Mouse (Mus musculus) kidney, adult 2 months (tissue): ENCODE results near the gene Snrnp70. TPM values are rescaled to one million over a fixed set of nuclear protein-coding genes. Genes with fewer than 3 reads are reported as not detected.

ENCODE experiments used
- DNase-seq: peaks from one replicate; pipeline ENCODE4 v3.0.0; 2021
- H3K27ac ChIP-seq: fragments of 200-500 bp; 2 replicates; pipeline ENCODE4 v1.5.1; 2012; ENCODE audit warnings: low read depth, low read length, control low read depth, inconsistent platforms; ENCODE audit not compliant: insufficient read depth
- H3K27me3 ChIP-seq: fragments of 200-500 bp; replicated peaks from 2 replicates; pipeline ENCODE4 v1.6.1; 2012; ENCODE audit warnings: mild to moderate bottlenecking, moderate library complexity, low read length, inconsistent platforms; ENCODE audit not compliant: control insufficient read depth, insufficient read depth
- H3K36me3 ChIP-seq: fragments of 200-500 bp; 2 replicates; pipeline ENCODE4 v1.6.1; 2012; ENCODE audit warnings: mild to moderate bottlenecking, moderate library complexity, low read length, inconsistent platforms; ENCODE audit not compliant: control insufficient read depth, insufficient read depth
- H3K4me1 ChIP-seq: fragments of 200-500 bp; 2 replicates; pipeline ENCODE4 v1.6.1; 2011; ENCODE audit warnings: low read length; ENCODE audit not compliant: control insufficient read depth, insufficient read depth
- H3K4me3 ChIP-seq: fragments of 200-500 bp; 2 replicates; pipeline ENCODE4 v1.5.1; 2011; ENCODE audit warnings: mild to moderate bottlenecking, low read depth, low read length, control low read depth; ENCODE audit not compliant: insufficient read depth
- CTCF ChIP-seq: fragments of 200-500 bp; conservative IDR thresholded peaks from 2 replicates; pipeline ENCODE4 v1.5.1; 2011; ENCODE audit warnings: low read depth, mild to moderate bottlenecking, control low read depth, low read length, moderate library complexity, mixed read lengths; ENCODE audit not compliant: insufficient read depth, insufficient read length
- POLR2A ChIP-seq: fragments of 200-500 bp; IDR thresholded peaks from one replicate; pipeline ENCODE4 v1.6.1; 2011; ENCODE audit warnings: low read depth, low read length, control low read depth
- WGBS: fragments of 180-500 bp; shearing (Covaris S2); methylation state at CpG from one replicate; pipeline ENCODE4 v1.1.7; 2018; 5-methylcytosine and 5-hydroxymethylcytosine counted together
- polyA plus RNA-seq: library from polyadenylated mRNA; depleted of rRNA; stranded (reverse); fragments of >200 nt; gene quantifications from 2 replicates; pipeline ENCODE4 v1.2.3, GENCODE M21; 2012

Snrnp70 gene
- polyA plus RNA-seq, 1 experiment = 137 TPM

DNA sequence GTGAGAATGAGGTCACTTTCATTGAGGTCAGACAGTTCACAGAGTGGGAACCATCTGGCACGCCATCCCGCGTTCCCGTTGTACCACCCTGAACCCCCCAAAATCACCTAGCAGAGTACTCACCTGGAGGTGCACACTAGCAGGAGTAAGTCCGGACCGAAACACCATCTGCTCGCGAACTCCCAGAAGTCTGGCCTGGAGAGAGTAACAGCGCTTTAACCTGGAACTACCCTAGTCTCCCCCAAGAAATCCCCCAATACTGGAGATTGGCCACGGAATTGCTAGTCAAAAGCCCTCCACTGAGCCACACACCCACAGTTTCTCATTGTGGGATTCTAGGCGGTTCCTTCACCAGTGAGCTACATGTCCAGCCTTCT, 55.5 kb downstream of the Snrnp70 start:
- no peak for TF ChIP-seq CTCF
- no peak for TF ChIP-seq POLR2A
- Histone ChIP-seq H3K36me3 (no peaks in the 10 kb centered on the region), H3K4me1 (0 out of 2 replicates have a peak, but pooled peaks cover 3% of the 10 kb centered on the region), H3K4me3 (peak overlapping the region; percentile 69; the same call in 1 of the 2 replicates), H3K27ac (no peak overlapping the region), H3K27me3 (no peaks in the 10 kb centered on the region)
- DNase-seq = no peak
- WGBS = 4% methylated on average over 11 of the region's 11 CpGs

DNA sequence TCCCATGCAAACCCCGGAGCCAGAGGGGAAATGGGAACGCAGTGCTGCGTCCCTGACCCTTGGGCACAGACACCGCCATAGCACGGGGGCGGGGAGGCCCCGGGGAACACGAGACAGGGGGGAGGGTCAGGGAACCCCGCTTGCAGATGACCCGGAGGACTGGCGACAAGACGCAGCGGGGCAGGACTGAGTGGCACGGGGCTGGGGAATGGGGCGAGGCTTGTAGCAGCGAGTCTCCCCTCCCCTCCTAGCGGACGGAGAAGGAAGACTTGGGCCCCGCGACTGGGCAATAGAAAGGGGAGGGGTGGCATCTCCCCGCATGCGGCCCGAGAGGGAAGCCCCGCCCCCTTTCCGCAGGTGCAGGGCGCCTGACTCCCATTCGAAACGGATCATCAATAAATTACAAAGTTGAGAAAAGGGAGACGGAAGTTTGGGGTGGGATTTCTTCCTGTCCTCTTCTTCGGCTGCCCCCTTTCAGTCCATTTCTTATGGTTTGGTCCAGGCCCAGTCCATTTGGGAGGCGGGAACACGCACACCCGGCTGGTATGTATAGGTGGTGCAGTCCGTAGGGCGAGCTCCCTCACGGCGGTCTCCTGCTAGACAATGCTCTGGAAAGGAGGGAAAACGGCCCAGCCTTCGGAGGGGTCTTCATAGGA, 56.0 kb downstream of the Snrnp70 start:
- under 1% methylated on average over 36 of the region's 39 CpGs for WGBS
- Histone ChIP-seq H3K4me1 (0 out of 2 replicates have a peak, but pooled peaks cover 3% of the 10 kb centered on the region), H3K36me3 (no peaks in the 10 kb centered on the region), H3K27me3 (no peaks in the 10 kb centered on the region), H3K27ac (no peak overlapping the region), H3K4me3 (peak overlapping the region; percentile 69)
- DNase-seq = peak; percentile 60
- TF ChIP-seq POLR2A (no peak), CTCF (no peak)

DNA sequence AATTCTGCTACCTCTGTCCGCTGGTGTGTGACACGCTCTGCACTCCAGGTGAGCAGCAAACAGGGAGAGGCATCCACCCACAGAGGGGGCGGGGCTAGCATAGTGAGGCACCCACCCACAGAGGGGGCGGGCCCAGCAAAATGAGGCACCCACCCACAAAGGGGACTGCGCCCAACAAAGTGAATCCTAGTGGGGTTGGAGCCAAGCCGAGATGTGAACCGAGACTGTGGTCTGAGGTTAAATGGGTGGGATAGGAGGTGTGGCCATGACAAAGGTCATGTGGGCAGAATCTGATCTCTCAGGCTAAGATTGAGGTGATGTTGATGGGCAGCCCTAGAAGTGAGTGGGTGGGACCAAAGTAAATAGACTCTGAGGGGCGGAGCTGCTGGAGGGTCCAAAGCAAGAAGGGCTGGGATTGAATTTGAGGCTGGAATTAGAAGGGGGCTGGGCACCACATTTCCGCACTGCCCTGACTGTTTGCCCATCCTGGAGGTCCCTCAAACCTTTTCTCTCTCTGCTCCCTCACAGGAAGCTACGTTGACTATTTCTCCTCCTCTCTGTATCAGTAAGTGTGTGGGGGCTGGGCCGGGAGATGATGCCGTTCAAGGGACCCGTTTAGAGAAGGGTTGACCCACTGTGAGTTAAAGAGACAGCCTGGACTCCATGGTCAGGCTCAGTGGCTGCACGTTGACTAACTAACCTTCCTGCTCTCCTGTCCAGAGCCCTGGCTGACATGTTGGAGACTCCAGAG, 57.2 kb downstream of the Snrnp70 start:
- TF ChIP-seq CTCF = no peak
- no peak for TF ChIP-seq POLR2A
- 0 out of 2 replicates have a peak, but pooled peaks cover 3% of the 10 kb centered on the region for H3K4me1 ChIP-seq
- WGBS = 8% methylated on average over 14 of the region's 14 CpGs
- no peaks in the 10 kb centered on the region for H3K36me3 ChIP-seq
- no peaks in the 10 kb centered on the region for H3K27me3 ChIP-seq
- peak; percentile 31 for DNase-seq
- H3K27ac ChIP-seq = no peak overlapping the region
- H3K4me3 ChIP-seq = no peak overlapping the region

DNA sequence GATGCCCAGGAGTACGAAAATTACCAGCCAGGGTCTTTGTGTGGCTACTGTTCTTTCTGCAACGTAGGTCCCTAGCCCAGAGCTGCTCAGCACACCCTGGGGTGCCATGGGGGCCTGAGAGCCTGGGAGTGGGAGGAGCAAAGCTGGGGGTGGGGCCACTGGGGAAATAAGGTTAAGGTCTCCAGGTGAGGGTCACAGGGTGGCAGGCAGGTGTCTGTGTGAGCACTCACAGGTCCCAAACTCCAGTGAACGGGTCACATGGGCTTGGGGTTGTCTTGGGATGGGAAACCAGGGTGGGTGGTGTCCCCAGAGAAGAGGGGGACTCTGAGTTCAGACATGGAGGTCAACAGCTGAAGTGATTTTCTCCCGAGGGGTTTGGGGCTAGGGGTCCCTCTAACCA, 58.1 kb downstream of the Snrnp70 start:
- no peak for TF ChIP-seq CTCF
- TF ChIP-seq POLR2A = no peak
- 29% methylated on average over 4 of the region's 4 CpGs for WGBS
- no peak overlapping the region for H3K4me3 ChIP-seq
- H3K27ac ChIP-seq = no peak overlapping the region
- H3K4me1 ChIP-seq = 0 out of 2 replicates have a peak, but pooled peaks cover 3% of the 10 kb centered on the region
- no peaks in the 10 kb centered on the region for H3K27me3 ChIP-seq
- DNase-seq = no peak
- no peaks in the 10 kb centered on the region for H3K36me3 ChIP-seq

DNA sequence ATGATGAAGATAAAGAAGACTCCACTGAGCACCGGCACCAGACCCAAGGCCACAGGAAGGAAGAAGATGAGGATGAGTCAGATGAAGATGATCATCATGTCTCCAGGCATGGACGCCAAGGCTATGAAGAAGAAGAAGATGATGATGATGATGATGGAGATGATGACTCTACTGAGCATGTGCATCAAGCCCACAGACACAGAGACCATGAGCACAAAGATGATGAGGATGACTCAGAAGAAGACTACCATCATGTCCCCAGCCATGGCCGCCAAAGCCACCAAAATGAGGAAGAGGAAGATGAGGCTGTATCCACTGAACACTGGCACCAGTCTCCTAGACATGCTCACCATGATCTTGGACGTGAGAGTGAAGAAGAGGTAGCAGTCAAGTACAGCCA, 59.2 kb downstream of the Snrnp70 start:
- H3K36me3 ChIP-seq = no peaks in the 10 kb centered on the region
- no peak overlapping the region for H3K4me3 ChIP-seq
- H3K27ac ChIP-seq = no peak overlapping the region
- 90% methylated on average over 4 of the region's 4 CpGs for WGBS
- no peaks in the 10 kb centered on the region for H3K27me3 ChIP-seq
- no peak for DNase-seq
- no peak for TF ChIP-seq CTCF
- no peak for TF ChIP-seq POLR2A
- 0 out of 2 replicates have a peak, but pooled peaks cover 8% of the 10 kb centered on the region for H3K4me1 ChIP-seq

DNA sequence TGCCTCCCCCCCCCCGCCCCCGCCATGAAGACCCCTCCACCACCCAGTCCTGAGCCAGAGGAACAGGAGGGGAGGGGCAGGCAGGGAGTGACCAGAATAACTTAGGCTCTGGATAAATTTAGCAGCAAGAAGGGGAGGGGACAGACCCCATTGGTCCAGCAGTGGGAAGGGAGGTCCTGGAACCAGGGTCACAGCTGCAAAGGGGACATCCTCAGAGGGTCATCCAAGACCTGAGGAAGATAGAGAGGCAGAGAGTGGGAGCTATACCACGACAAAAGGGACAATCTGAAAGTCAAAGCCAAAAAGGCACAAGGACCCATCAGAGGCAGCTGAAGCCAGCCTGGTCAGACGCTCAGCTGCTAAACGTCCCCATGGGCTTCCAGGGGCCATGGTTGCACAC, 60.5 kb downstream of the Snrnp70 start, which contains the start of gene Hrc:
TSS of gene Hrc (plus strand) at position 235 of the 400 bp plus-strand sequence.
- Histone ChIP-seq H3K27me3 (no peaks in the 10 kb centered on the region), H3K4me1 (0 out of 2 replicates have a peak, but pooled peaks cover 8% of the 10 kb centered on the region), H3K36me3 (no peaks in the 10 kb centered on the region), H3K4me3 (no peak within 1 kb of the TSS), H3K27ac (no peak within 1 kb of the TSS)
- WGBS = 41% methylated on average over 5 of the region's 5 CpGs
- TF ChIP-seq POLR2A = no peak
- TF ChIP-seq CTCF = no peak
- no peak for DNase-seq

DNA sequence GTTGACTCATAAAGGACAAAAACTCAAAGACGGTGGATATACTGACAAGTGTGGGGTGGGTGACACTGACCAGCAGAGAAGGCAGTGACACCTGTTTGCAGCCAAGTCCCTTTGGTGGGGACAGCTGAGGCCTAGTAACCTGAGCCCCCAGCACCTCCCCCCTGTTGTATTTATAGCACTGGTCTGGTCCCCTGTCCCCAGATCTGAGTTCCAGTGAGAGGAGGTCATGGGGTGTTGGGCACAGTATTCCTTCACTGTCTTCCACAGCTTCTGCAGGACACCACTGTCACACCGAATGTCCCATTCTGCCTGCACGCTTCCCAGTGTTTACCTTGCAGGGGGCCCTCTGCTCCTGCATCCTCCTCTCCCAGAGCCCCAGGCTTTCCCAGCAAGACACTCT, 60.9 kb downstream of the Snrnp70 start:
- no peak for DNase-seq
- 51% methylated on average over 3 of the region's 3 CpGs for WGBS
- Histone ChIP-seq H3K27ac (no peak overlapping the region), H3K27me3 (no peaks in the 10 kb centered on the region), H3K36me3 (no peaks in the 10 kb centered on the region), H3K4me1 (0 out of 2 replicates have a peak, but pooled peaks cover 5% of the 10 kb centered on the region), H3K4me3 (no peak overlapping the region)
- TF ChIP-seq CTCF (no peak), POLR2A (no peak)
